Mouse (Mus musculus) spleen, postnatal 14 days (tissue): Measurements from ENCODE around the gene Paox.
A peak's percentile ranks its signal among the peaks of the same experiment; 100 is the strongest.

Experiments
- DNase-seq, 2 experiments: peaks; one replicate each; pipeline ENCODE4 v3.0.0; 2021 to 2022; ENCODE audit warnings: low spot score in 2 of 2

Paox gene

DNA sequence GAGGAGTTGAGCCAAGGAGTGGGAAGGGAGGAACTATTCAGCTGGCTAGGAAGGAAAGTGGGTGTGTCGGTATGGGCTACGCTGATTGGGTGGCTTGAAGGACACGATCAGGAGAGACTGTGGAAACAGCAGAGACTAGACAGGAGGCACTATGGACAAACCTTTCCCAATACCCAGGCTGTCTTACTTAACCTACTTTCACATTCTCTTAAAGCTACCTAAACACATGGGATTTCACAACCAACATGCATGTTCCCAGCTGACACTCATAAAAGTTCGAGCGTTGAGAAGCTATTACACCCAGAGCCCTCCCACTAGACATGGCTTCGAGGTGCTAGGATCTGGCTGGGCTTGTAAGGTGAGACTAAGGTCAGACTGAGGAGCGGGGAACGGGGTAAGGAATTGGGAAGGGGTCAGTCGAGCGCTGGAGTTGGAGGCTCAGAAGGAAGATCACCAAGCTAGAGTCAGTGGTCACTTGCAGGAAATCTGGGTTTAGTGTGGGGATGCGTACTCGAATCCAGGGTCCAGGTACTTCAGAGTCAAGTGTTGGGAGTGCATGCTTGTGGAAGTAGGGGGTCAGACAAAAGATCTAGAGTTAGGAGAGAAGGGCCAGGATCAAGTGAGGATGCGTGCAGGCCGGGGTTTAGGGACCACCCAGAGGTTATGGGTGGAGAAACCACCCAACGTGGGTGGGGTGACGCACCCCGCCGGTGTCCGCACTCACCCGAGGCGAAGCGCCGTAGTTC is at the start of gene Paox:
TSS of gene Paox (plus strand) at position 217 of the 746 bp plus-strand sequence.
- no peak for DNase-seq

DNA sequence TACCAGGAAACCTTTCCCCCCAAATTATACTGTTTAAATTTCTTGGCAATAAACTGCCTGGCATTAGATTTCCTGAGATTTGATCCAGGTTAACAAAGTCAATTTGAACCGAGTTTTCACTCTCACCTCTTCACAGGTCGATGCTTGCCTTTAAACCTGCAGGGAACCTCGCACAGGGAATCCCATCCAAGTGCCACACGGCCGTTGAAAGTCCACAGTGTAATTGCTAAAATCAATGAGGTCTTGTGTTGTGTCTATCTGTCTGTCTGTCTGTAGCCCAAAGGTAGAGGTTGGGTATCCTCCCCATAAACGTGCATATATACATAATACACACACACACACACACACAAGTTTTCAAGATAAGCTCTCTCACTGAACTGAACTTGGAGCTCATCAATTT is 48.2 kb upstream of the Paox start:
- no peak for DNase-seq

DNA sequence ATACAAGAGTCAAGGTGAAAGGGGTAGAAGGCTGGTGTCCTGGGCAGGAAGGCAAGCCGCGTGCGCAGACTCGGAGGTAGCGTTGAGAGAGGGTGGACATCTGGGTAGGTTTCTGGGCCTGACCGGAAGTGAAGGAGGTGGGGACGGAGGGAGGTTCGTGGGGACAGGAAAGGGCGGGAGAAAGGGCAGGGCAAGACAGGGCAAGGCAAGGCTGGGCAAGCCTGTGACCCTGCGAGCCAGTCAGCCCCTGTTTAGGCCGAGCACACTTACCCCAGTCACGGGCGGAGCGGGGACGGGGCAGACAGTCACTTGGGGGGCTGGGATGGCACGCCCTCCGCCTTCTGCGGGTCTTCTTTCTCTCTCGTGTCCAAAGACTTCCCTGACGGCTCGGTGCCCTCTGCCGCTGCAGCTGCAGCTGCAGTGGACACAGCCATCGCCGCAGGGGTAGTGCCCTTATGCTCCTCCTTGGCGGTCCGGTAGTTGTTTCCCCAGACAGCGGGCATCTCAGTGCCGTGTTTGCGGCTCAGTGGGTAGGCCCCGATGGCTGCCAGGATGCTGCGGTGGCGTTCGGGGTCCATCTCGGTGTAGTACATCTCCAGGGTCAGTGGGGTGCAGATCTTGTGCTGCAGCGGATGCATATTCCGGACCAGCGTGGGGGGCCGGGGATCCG is 45.4 kb upstream of the Paox start:
- DNase-seq: no peak

DNA sequence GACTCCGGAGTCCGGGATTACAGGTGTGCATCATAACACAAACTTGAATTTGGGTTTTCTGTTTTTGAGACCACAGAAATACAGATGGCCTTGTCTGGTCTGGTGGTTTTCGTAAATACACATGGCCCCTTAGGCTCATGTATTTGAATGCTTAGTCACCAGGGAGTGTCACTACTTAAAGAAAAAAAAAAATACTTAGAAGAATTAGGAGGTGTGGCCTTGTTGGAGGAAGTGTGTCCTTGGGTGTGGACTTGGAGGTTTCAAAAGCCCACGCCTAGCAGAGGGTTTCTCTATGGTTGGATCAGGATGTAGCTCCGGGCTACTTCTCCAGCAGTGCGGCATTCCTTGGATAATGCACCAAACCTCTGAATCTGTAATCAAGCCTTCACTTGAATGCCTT is 37.9 kb upstream of the Paox start:
- no peak for DNase-seq

DNA sequence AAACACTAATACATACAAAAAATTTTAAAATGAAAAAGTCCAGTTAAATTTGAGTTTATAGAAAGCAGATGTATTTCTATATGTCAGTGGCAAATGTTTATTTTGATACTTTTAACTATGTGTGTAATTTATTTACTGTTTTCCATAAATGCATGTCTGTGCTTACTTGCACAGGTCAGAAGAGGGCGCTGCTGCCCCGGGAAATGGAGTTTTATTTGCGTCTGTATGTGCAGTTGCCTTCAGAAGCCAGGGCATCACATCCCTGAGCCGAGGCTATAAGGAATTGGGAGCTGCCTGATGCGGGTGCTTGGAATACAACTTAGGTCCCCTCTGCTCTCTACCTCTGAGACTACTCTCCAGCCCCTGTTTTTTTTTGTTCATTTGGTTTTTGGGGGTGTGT is 36.9 kb upstream of the Paox start:
- DNase-seq: peak in 1 of 2 experiments; percentile 36

DNA sequence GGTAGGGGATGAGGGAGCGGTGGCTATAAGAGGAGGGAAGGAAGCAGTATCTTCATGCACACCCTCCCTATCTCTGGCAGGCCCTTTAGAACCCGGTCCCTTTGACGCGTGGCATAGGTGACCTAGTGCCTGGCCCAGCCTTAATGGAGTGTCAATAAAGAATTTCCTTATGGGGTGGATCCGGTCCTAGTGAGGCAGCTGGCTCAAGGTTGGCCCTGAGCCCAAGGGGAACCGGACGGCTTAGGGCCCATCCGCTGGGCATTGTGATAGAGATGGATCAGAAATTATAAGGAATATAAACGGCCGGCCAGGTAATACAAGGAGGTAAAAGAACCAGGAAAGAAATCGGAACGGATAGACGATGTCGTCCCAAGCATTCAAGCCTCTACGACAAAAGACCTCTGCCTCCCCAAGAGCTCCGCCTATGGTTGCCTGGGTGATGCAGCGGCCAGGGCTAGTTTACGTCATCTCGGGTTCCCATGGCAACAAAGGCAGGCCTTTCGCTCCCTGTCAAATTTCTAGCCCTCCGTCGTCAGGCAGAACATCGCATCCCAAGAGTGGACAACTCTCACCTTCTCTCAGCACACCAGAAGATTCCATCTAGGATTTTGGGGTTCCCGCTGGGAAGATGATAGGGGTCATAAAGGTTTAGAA is 35.0 kb upstream of the Paox start:
- no peak for DNase-seq

DNA sequence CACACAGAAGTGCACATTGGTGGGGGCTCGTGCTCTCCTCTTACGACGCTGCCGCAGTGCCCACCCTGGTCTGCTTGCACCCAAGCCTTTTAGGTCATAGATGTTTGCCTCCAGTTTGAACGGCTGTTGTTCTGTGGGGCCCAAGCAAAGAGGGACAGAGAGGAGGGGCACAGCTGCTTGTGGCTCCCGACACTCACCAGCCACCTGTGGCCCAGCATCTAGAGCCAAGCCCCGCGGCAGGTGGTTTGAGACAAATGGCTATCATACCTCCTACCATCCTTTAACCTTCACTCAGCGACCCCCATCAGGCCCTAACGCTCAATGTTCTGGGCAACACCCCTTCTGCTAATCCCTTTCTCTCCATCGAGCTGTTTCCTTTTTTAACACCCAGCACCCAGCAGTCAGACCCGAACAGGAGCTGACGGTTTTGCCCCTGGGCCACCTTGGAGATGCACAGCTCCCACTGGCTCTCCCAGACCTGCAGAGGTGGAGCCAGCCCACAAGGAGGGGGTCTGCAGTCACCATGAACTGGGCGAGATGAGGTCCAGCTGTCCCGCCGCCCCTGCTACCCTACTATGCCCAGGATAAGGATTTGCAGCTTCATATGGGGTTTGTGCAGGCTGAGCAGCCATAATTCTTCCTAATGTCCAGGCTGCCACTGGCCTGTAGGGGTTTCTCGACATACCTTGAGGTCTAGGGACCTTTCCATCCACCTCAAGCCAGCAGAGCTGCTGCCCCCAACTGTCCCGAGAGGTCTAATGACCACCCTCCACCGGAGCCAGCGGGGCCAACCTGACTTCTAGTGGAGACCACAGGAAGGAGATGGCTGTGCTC is 34.0 kb upstream of the Paox start:
- DNase-seq: no peak

DNA sequence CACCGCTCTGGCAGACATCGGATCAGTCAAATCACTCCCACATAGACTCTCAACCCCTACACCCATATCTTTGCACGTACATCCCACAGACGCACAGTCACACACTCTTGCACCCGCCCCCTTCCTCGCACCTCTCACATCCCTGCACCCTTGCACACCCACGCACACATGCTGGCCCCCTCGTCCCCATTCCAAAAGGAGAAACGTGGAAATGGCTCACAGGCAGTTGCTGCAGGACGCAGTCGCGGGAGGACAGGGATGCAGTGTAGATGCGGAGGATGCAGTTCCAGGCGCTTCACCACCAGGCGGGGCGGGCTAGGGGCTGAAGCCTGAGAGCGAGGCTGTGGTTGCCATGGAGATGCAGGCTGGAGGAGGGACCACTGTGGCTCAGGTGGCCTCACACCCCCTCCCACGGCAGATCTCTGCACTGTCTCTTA is 33.3 kb upstream of the Paox start, which contains the start of gene Caly:
TSS of gene Caly (minus strand) at position 307 of the 437 bp plus-strand sequence.
- DNase-seq: no peak

DNA sequence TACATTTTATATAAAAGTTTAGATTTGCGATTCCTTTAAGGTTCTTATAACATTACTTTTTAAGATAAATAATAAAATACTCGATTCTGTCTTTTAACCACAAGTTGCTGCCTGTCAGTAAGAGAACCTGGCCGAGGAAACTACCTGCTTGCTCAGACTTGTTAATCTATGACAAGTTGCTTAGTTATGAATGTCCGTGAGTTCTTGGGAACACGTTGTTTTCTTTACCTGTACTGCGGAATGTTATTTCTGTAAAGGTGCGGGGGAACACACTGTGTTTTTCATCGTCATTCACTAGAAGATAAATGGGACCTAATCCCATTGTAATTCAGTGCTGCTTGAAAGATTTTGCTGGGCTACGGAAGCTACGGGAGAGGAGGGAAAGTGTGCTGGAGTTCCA is 25.0 kb upstream of the Paox start:
- no peak for DNase-seq

DNA sequence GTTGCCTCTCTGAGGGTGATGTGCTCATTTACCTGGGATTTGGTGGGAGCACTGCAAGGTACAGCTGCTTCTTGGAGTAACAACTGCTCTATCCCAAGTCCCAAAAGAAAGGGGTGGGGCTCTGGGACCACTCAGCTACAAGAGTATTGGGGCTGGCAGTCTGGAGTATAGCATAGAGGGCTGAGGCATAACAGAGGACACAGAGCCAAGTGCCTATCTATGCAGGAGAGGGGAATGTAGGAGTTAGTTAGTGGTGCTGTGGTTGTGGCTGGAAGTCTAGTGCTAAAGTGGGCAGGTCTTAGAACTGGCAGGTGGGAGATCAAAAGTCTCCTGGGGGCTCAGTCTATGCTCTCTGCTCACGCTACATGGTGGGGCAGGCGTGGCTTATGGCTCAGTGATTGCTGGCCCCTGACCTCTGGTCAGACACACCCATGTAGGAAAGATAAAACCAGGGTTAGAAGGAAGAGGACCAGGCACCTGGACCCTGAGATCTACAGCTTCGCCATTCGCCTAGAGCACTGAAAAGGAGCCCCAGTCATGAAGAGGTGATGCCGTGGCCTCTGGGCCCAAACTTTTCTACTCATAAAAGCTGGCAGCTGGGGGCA is 22.6 kb upstream of the Paox start, which contains the start of gene Prap1:
TSS of gene Prap1 (plus strand) at position 472 of the 605 bp plus-strand sequence.
- DNase-seq: no peak

DNA sequence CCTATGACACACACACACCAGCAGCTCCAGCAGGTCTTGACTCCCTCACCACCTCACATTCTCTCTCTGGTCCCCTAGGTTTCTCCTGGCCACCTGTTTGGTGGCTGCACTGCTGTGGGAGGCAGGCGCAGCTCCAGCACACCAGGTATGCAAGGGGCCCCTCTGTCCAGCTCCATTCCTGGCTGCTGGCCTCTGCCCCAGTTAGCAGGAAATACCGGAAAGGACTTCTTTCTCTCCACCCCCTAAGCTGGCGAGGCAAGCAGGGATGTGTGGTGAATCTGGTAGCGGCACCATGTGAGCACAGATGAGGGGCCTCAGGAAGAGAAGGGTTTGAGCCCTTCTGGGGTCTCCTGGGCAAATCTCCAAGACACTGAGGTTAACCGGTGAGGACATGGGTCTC is 20.6 kb upstream of the Paox start:
- no peak for DNase-seq

DNA sequence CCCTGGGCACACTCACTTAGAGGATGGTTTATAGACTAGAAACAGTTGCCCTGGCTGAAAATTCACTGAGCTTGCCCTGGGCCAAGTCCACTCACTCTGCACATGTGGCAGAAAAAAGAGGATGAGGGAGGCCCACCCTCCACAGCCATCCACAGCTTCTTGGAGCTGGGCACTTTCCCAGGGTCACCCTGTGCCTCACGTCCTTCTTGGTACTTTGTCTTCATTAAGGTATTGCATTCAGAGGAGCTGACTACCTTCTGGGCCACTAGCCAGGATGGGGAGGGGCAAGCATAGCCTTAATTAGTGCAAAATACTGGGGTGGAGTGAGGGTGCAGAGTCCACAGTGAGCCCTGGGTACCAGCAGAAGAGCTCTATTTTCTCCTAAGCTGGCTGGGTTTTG is 20.0 kb upstream of the Paox start:
- no peak for DNase-seq

DNA sequence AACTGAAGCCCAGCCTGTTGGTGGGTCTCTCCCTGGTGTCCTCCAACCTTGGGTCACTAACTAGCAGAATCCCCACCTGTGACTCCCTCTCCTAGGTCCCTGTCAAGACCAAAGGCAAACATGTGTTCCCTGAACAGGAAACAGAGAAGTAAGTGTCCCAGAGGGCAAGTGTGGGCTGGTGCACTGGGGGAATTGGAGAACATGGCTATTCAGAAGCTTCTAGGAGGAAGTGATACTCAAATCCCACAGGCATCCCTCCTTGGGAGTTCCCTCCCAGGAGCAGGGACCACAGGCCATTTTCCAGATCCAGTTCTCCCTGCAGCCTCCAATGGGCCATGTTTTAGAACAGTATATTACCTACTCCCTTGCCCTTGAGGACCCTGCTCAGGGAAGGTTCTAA is 19.5 kb upstream of the Paox start:
- no peak for DNase-seq

DNA sequence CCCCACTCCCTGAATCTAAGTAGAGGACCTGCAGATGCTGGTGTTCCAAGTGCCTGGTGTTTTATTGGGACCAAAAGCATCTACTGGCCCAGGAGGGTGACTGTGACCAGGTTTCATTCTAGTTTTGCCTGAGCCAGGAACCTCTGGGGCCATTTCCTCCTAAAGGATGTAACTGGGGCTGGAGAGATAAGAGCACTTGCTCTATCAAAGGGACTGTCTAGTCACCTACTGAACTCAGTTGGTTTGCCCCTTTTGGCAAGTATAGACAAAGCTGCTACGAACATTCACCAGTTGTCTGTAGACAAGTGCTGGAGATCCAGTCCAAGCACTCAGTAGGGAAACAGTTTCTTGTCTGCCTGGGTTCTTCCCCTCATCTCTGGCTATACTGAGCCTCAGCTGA is 17.1 kb upstream of the Paox start:
- DNase-seq: no peak

DNA sequence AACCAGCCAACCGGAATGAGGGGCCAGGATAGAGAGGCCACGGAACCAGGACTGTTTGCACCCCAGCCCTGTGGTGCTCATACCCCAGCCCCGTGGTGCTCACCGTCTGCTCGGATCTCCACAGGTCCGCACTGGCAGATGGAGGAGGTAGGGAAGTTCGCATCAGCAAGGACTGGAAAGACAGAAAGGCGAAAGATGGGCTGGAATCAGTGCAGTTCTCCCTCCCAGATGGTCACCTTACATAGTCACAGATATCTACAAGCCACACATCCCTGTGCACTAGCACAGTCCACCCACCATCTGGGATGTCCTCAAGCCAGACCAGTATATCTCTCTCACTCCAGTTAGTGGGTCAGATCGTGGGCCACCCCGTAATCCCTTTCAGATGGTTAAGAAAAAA is 14.1 kb upstream of the Paox start:
- DNase-seq: no peak

DNA sequence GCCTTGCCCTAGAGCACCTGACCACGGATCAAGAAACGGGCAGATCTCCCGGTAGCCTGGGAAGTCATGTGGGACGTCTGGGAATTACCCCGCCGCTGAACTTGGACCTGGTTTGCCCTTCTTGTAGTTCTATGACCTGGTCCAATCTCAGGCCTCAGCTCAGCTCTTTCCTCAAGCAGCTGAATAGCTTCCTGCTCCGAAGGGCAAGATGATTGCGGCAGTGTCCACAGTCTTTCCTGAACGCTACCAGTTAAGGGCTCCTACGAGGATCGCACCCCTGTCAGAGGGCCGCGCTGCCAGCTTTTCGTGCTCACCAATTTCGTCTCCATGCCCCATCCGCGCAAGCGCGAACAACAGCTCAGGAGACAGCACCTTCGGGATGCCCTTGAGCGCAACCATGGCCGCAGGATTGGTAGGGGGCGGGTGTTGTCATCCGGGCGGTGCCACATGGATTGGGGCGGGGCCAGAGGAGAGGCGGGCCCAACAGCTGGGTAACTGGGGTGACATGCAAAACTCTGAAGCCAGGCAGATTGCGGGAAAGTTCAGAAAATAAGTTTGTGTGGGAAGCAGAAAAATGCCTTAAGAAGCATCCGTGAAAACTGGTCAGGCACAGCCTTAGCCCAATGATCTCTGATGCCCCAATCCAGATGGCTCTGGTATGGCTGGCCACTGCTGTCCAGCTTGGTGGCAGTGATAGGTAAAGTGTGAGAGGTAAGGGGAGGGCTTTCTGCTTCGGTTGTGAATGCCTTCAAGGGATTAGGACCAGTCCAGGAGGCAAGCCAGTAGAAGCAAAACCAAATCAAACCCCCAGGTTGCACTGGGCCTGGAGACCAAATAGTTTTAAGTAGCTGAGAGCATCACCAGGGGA is 13.4 kb upstream of the Paox start, which contains the start of gene Fuom:
TSS of gene Fuom (minus strand) at position 449 of the 868 bp plus-strand sequence.
- peak; percentile 56 to 62 for DNase-seq

DNA sequence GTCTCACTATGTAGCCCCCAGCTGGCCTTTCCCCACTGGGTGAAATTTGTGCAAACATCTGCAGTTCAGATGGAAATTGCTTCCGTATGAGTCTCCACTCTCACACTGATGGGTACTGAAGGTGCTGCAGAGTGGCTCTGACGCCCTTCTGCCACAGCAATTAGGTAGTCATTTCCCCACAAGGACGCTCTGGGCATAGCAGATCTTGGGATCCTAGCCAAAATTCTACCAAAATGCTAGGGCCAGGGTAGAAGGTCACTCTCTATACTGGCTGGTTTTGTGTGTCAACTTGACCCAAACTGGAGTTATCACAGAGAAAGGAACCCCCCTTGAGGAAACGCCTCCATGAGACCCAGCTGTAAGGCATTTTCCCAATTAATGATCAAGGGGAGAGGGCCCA is 11.6 kb upstream of the Paox start:
- no peak for DNase-seq

DNA sequence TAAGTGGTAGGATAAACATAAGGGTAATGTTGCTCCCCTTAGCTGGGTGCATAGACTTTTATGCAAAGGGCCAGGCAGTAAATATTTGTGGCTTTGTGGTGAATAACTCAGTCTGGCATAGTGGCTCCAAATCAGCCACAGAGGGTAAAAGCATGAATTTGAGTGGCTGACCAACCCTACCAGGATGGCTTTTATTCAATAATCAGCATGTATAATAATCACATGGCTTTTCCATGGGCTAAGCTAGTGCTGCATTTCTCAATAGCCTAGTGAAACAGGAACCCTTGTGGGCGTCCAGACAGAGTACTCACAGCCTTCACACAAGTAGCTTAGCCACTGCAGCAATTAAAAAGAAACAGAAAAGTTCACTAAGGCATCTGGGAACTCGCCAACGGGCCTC is 3.7 kb upstream of the Paox start:
- DNase-seq: no peak

DNA sequence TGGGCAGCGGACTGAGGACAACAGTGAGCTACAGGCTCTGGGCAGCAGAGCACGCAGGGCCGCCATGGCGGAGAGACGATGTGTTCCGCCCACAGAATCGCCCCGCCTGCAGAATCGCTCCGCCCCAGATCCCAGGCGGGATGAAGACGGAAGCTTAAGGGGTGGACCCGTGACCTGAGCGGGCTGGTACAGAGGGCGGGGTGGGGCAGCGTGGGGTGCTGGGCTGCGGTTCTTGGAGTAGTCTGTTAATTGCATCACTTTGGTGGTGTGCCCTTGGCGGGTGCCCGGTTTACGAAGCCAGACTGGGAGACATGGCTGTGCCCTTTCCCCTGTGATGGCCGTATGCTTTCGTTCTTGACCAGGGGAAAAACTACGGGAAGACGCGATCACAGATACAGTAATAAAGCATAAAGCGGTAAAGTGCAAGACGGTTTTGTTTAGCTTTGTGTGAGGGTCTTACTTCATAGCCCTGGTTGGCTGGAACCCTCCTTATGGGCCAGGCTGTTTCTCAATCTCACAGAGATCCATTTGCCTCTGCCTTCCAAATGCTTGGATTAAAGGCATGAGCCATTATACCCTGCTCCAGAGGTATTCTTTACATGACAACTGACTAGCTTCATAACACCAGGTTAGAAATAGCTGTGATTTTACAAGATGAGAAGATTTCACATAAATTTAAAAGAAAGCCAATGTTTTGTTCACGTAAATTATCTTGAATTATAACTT is 893 bp downstream of the Paox start, which contains the start of gene Echs1:
TSS of gene Echs1 (minus strand) at position 148 of the 726 bp plus-strand sequence.
- peak; percentile 79 to 81 for DNase-seq

DNA sequence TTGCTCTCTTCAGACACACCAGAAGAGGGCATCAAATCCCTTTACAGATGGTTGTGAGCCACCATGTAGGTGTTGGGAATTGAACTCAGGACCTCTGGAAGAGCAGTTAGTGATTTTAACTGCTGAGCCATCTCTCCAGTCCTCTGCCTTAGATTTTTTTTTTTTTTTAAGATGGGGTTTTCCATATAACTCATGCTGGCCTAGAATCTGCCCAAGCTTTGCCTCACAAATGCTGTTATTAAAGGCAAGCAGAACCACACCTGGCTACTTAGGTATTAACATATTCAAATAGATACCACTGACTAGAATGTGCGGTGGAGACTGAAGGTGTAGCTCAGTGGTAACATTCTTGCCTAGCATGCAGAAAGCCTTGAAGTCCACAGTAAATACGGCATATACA is 4.9 kb downstream of the Paox start:
- DNase-seq: no peak
